Mouse (Mus musculus): ENCODE measurements around the gene Prss57. TPM values are rescaled to one million over a fixed set of nuclear protein-coding genes. Genes with fewer than 3 reads are reported as not detected.

The Prss57 gene
- polyA plus RNA-seq, 1 experiment, result 0.03 TPM

DNA sequence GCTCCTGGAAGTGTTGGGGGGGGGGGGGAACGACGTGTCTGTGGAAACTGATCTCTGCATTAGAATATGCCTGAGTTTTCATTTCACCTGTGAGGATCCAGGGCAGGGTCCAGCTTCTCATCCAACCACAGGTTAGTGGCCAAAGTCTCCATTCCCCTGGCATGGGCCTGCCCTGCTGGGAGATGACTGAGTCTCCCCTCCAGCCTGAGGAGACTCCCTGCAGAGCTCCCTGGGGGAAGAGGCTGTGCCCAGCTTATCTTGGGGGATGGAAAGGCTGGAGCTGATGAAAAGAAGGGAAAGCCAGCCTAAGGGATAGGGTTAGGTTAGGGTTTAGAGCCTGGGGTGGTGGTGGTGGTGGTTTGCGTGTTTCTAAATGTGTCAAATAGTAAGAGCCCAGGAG is 11.1 kb upstream of the Prss57 start:
- 32% methylated on average over 3 of the region's 3 CpGs for WGBS
- Histone ChIP-seq H3K27me3 (replicated peaks; ENCODE audit: control insufficient read depth, insufficient read depth, low read length) (no peaks in the 10 kb centered on the region), H3K4me3 (ENCODE audit: insufficient read depth, low read depth, low read length) (no peak overlapping the region), H3K36me3 (ENCODE audit: control insufficient read depth, insufficient read depth, low read length) (no peaks in the 10 kb centered on the region), H3K27ac (ENCODE audit: insufficient read depth, low read depth, low read length) (peak overlapping the region; percentile 86), H3K4me1 (ENCODE audit: control insufficient read depth, insufficient read depth, low read length) (peaks cover 35% of the 10 kb centered on the region)
- no peak for TF ChIP-seq CTCF (conservative IDR thresholded peaks at IDR 0.05; ENCODE audit: insufficient read depth, insufficient read length, low read depth, low read length)
- no peak for TF ChIP-seq POLR2A (IDR thresholded peaks at IDR 0.05; ENCODE audit: low read depth, low read length)
- DNase-seq, result peak; percentile 90

DNA sequence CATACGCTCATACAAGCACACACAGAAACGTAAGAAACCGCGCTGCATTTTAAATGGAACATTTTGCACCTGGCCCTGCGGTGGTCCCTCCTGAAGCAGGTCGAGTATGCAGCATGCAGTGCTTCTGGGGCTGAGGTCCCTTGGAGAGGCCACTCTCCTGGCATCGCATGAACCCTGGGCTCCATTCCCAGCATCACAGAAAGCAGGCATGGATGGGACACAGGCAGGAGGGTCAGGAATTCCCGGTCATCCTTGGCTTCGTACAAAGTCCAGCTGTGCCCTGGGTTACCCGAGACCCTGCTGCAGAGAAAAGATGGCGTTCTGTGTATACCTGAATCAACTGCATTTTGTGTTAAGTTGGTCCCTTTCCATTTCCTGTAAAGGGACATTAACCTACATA is 9.7 kb upstream of the Prss57 start:
- Histone ChIP-seq H3K27ac (ENCODE audit: insufficient read depth, low read depth, low read length) (0 out of 2 replicates have a peak overlapping the region, but pooled peaks have one; percentile 8), H3K27me3 (replicated peaks; ENCODE audit: control insufficient read depth, insufficient read depth, low read length) (no peaks in the 10 kb centered on the region), H3K36me3 (ENCODE audit: control insufficient read depth, insufficient read depth, low read length) (no peaks in the 10 kb centered on the region), H3K4me1 (ENCODE audit: control insufficient read depth, insufficient read depth, low read length) (peaks cover 35% of the 10 kb centered on the region), H3K4me3 (ENCODE audit: insufficient read depth, low read depth, low read length) (no peak overlapping the region)
- 56% methylated on average over 11 of the region's 11 CpGs for whole genome bisulfite sequencing
- DNase-seq, result peak; percentile 80
- no peak for TF ChIP-seq CTCF (conservative IDR thresholded peaks at IDR 0.05; ENCODE audit: insufficient read depth, insufficient read length, low read depth, low read length)
- no peak for TF ChIP-seq POLR2A (IDR thresholded peaks at IDR 0.05; ENCODE audit: low read depth, low read length)

DNA sequence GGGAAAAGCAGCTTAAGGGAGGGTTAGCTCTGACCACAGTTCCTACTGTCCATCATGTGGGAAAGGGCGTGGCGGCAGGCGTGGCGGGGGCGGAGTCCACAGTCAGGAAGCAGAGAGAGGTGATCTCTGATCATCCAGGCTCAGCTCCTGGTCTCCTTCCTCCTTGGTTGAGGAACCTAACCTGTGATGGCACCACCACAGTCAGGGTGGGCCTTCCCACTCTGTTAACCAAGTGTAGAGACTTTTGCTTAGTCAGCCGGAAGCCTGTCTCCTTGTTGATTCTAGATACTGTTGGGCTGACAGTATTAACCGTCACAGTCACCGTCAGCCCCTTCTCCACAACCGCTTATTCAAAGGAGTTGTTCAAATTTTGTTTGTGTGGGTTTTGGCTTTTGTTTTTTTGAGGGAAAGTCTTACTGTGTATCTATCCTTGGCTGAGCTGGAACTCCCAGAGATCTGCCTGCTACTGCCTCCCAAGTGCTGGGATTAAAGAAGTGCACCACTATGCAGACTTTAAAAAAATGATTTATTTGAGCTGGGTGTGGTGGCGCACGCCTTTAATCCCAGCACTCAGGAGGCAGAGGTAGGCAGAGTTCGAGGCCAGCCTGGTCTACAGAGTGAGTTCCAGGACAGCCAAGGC is 7.6 kb upstream of the Prss57 start:
- WGBS, result 74% methylated on average over 12 of the region's 12 CpGs
- H3K4me1 ChIP-seq (ENCODE audit: control insufficient read depth, insufficient read depth, low read length), result peaks cover 35% of the 10 kb centered on the region
- peak; percentile 89 for DNase-seq
- H3K36me3 ChIP-seq (ENCODE audit: control insufficient read depth, insufficient read depth, low read length), result no peaks in the 10 kb centered on the region
- TF ChIP-seq CTCF (conservative IDR thresholded peaks at IDR 0.05; ENCODE audit: insufficient read depth, insufficient read length, low read depth, low read length) (no peak), POLR2A (IDR thresholded peaks at IDR 0.05; ENCODE audit: low read depth, low read length) (no peak)
- H3K4me3 ChIP-seq (ENCODE audit: insufficient read depth, low read depth, low read length), result no peak overlapping the region
- peak overlapping the region; percentile 12; the same call in 1 of the 2 replicates for H3K27ac ChIP-seq (ENCODE audit: insufficient read depth, low read depth, low read length)
- H3K27me3 ChIP-seq (replicated peaks; ENCODE audit: control insufficient read depth, insufficient read depth, low read length), result no peaks in the 10 kb centered on the region

DNA sequence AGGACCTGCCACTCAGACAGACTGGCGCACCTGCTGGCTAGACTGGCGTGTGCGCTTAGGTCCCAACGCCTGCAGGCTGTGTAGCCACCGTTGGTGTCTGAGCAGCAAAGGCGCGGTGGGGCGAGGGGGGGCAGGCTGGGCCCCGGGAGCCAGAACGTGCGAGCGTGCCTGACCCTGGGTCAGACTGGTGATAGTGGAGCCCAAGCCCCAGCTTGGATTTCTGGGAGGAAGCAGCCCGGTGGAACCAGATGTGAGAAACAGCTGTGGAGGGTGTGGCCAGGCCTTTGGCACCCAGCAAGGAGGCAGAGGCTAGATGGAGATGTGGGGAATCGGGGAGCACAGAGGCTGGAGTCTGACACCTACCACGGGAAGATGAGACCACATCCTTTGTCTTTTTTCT is 6.6 kb upstream of the Prss57 start:
- 37% methylated on average over 15 of the region's 15 CpGs for WGBS

DNA sequence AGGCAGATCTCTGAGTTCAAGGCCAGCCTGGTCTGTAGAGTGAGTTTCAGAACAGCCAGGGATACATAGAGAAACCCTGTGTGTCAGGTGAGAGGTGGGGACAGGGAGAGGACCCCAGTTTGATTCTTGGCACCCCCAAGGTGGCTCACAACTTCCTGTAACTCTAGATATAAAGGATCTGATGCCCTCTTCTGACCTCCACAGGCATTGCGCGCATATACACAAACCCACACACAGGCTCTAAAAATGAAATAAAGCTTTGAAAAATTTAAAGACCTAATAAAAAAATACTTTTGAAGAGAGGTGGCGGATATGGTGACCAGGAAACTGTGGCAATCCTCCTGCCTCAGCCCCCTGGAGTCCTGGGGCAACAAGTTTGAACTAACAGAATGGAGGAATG is 5.1 kb upstream of the Prss57 start:
- Histone ChIP-seq H3K27ac (ENCODE audit: insufficient read depth, low read depth, low read length) (no peak overlapping the region), H3K4me1 (ENCODE audit: control insufficient read depth, insufficient read depth, low read length) (peaks cover 27% of the 10 kb centered on the region; the same call in 1 of the 2 replicates), H3K4me3 (ENCODE audit: insufficient read depth, low read depth, low read length) (no peak overlapping the region), H3K27me3 (replicated peaks; ENCODE audit: control insufficient read depth, insufficient read depth, low read length) (no peaks in the 10 kb centered on the region), H3K36me3 (ENCODE audit: control insufficient read depth, insufficient read depth, low read length) (no peaks in the 10 kb centered on the region)
- TF ChIP-seq CTCF (conservative IDR thresholded peaks at IDR 0.05; ENCODE audit: insufficient read depth, insufficient read length, low read depth, low read length) (no peak), POLR2A (IDR thresholded peaks at IDR 0.05; ENCODE audit: low read depth, low read length) (no peak)
- WGBS, result 95% methylated on average over 3 of the region's 3 CpGs
- peak; percentile 7 for DNase-seq

More for the DNA sequence above, 6.6 kb upstream of the Prss57 start:
- Histone ChIP-seq H3K4me1 (ENCODE audit: control insufficient read depth, insufficient read depth, low read length) (peaks cover 34% of the 10 kb centered on the region; the same call in 1 of the 2 replicates), H3K27me3 (replicated peaks; ENCODE audit: control insufficient read depth, insufficient read depth, low read length) (no peaks in the 10 kb centered on the region), H3K27ac (ENCODE audit: insufficient read depth, low read depth, low read length) (no peak overlapping the region), H3K36me3 (ENCODE audit: control insufficient read depth, insufficient read depth, low read length) (no peaks in the 10 kb centered on the region), H3K4me3 (ENCODE audit: insufficient read depth, low read depth, low read length) (no peak overlapping the region)
- TF ChIP-seq POLR2A (IDR thresholded peaks at IDR 0.05; ENCODE audit: low read depth, low read length), result no peak
- DNase-seq, result peak; percentile 35

DNA sequence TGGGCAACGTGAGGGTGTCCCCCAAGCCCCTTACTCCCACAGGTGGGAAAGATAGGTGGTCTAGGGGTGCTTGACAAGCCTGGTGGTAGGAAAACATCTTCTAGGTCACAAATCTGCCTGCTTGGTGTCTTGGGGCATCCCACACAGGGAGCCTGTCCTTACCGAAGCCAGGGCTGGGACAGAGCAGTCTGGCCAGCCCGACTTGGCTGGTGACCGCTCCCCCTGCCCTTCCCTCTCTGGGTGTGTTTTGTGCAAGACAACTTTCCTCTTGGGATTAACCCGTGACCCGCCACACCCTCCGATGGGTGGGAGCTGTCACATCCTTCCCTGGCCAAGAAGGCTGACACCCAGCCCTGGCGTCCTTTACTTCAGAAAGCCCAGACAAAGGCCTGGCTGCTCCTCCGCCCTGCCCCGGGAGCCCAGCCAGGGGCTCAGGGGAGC is 3.8 kb upstream of the Prss57 start:
- peak overlapping the region; percentile 53 for H3K4me3 ChIP-seq (ENCODE audit: insufficient read depth, low read depth, low read length)
- H3K27ac ChIP-seq (ENCODE audit: insufficient read depth, low read depth, low read length), result peak overlapping the region; percentile 76
- no peaks in the 10 kb centered on the region for H3K27me3 ChIP-seq (replicated peaks; ENCODE audit: control insufficient read depth, insufficient read depth, low read length)
- TF ChIP-seq POLR2A (IDR thresholded peaks at IDR 0.05; ENCODE audit: low read depth, low read length) (peak; percentile 74), CTCF (conservative IDR thresholded peaks at IDR 0.05; ENCODE audit: insufficient read depth, insufficient read length, low read depth, low read length) (no peak)
- DNase-seq, result peak; percentile 97
- WGBS, result 14% methylated on average over 10 of the region's 10 CpGs
- H3K36me3 ChIP-seq (ENCODE audit: control insufficient read depth, insufficient read depth, low read length), result no peaks in the 10 kb centered on the region
- H3K4me1 ChIP-seq (ENCODE audit: control insufficient read depth, insufficient read depth, low read length), result peaks cover 18% of the 10 kb centered on the region; the same call in 1 of the 2 replicates

DNA sequence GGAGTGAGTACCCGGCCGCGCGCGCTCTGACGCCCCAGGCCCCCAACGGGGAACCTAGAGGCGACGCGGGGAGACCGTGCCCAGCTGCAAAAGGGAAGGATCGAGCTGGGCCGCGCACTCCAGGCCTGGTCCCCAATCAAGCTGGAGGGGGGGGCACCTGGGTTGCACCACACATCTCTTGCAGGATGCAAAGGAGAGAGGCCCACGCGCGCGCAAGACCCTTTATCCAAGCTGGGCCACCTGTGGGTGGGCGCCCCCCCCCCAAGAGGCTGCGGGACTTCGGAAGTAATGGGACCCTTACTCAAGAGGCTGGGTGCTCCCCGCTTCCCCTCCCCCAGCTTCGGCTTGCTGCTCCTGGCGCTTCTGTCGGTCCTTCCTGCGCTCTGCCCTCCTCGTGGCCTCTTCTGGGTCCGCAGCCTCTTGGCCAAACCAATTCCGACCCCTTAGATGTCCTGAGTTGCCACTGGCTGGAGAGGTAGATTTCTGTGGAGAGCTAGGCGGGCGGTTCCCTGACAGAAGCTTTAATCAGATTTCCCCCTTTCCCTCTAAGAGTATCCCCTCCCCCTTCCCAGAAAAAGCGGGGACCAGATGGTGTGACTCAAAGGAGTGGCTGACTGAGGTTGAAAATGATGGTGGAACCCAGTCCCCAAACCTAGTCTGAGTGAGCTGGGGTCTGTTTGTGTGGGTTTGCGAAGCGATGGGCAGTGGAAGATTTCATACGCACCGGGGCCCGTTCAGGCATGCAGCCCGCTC is 3.2 kb upstream of the Prss57 start:
- 4% methylated on average over 38 of the region's 38 CpGs for WGBS
- Histone ChIP-seq H3K27ac (ENCODE audit: insufficient read depth, low read depth, low read length) (peak overlapping the region; percentile 76), H3K4me3 (ENCODE audit: insufficient read depth, low read depth, low read length) (peak overlapping the region; percentile 53), H3K4me1 (ENCODE audit: control insufficient read depth, insufficient read depth, low read length) (peaks cover 18% of the 10 kb centered on the region; the same call in 1 of the 2 replicates), H3K27me3 (replicated peaks; ENCODE audit: control insufficient read depth, insufficient read depth, low read length) (no peaks in the 10 kb centered on the region), H3K36me3 (ENCODE audit: control insufficient read depth, insufficient read depth, low read length) (no peaks in the 10 kb centered on the region)
- TF ChIP-seq CTCF (conservative IDR thresholded peaks at IDR 0.05; ENCODE audit: insufficient read depth, insufficient read length, low read depth, low read length) (no peak), POLR2A (IDR thresholded peaks at IDR 0.05; ENCODE audit: low read depth, low read length) (no peak)
- DNase-seq, result peak; percentile 61
